In genomic region chr5:89061097-89061496, GRCm38 (mm10) we compare ENCODE assay signal across 25 mouse cellular contexts.
DNase-seq lines count a peak whose midpoint lies in the region; ATAC-seq and TF ChIP-seq lines count a peak whose summit lies in the region.
"Had no signal": no experiment of that assay in that cellular context is flagged by ENCODE, and none has a peak within 500 bp of the region (broad histone marks: within the 10 kb centered on the region; RNA-seq: fewer than 3 reads in every experiment).

No protein-coding gene starts in this region.

- peaks cover 10% of the 10 kb centered on the region for H3K4me1 ChIP-seq in heart, embryonic 12.5 days (replicated peaks)
- peaks cover 2 to 7% of the 10 kb centered on the region in 2 experiments; a peak in 3 of 4 replicates for H3K4me1 ChIP-seq in heart, embryonic 14.5 days (ENCODE audit: control insufficient read depth in 2 of 2, insufficient read depth in 2 of 2, low read length in 2 of 2)
- H3K4me1 ChIP-seq in midbrain, postnatal 0 days (ENCODE audit: insufficient read depth, low read length) = no peaks in the 10 kb centered on the region
- H3K4me1 ChIP-seq in midbrain, embryonic 10.5 days = no peaks in the 10 kb centered on the region
- no peaks in the 10 kb centered on the region for H3K4me1 ChIP-seq in embryonic facial prominence, embryonic 14.5 days (ENCODE audit: control insufficient read depth, insufficient read depth, low read length)
- H3K4me1 ChIP-seq: embryonic facial prominence, embryonic 12.5 days; embryonic facial prominence, embryonic 15.5 days; forebrain, embryonic 10.5 days; forebrain, embryonic 12.5 days had no signal

- H3K4me2 ChIP-seq in heart, embryonic 12.5 days = 0 out of 2 replicates have a peak overlapping the region, but pooled peaks have one; percentile 28
- peak overlapping the region; percentile 30 for H3K4me2 ChIP-seq in heart, embryonic 14.5 days (ENCODE audit: low read length)
- H3K4me2 ChIP-seq in midbrain, postnatal 0 days (ENCODE audit: low read depth, low read length, poor library complexity, severe bottlenecking) = no peak overlapping the region
- no peak overlapping the region for H3K4me2 ChIP-seq in embryonic facial prominence, embryonic 14.5 days (ENCODE audit: low read depth, low read length)
- H3K4me2 ChIP-seq: embryonic facial prominence, embryonic 12.5 days; embryonic facial prominence, embryonic 15.5 days; forebrain, embryonic 12.5 days had no signal

- intact Hi-C loops in heart, postnatal 10 days (cut with DNase I) = no loop called here

- ATAC-seq in heart, embryonic 12.5 days (ENCODE audit: insufficient number of reproducible peaks, low FRiP score) = no peak
- ATAC-seq in heart, embryonic 14.5 days (ENCODE audit: insufficient number of reproducible peaks, insufficient read depth, low FRiP score, low read depth) = no peak
- ATAC-seq in midbrain, postnatal 0 days (ENCODE audit: low FRiP score) = peak; percentile 52; the same call in 1 of the 2 replicates
- ATAC-seq in embryonic facial prominence, embryonic 14.5 days (ENCODE audit: low read depth) = peak; percentile 67
- ATAC-seq: forebrain, embryonic 14.5 days; forebrain, embryonic 16.5 days had no signal

- H3K9me3 ChIP-seq in heart, embryonic 12.5 days (replicated peaks) = no peaks in the 10 kb centered on the region
- H3K9me3 ChIP-seq in heart, embryonic 14.5 days (ENCODE audit: control insufficient read depth, low read length) = no peaks in the 10 kb centered on the region
- H3K9me3 ChIP-seq in midbrain, postnatal 0 days (ENCODE audit: low read length) = no peaks in the 10 kb centered on the region
- no peaks in the 10 kb centered on the region for H3K9me3 ChIP-seq in midbrain, embryonic 10.5 days (replicated peaks)
- H3K9me3 ChIP-seq in embryonic facial prominence, embryonic 14.5 days (ENCODE audit: control insufficient read depth, low read length) = no peaks in the 10 kb centered on the region
- H3K9me3 ChIP-seq: embryonic facial prominence, embryonic 12.5 days; embryonic facial prominence, embryonic 15.5 days; forebrain, embryonic 10.5 days; forebrain, embryonic 12.5 days had no signal

- TF ChIP-seq CTCF in midbrain, postnatal 0 days (IDR thresholded peaks at IDR 0.05) = no peak

- no peak overlapping the region for H3K4me3 ChIP-seq in heart, embryonic 12.5 days
- no peak overlapping the region for H3K4me3 ChIP-seq in heart, embryonic 14.5 days (ENCODE audit: control insufficient read depth in 1 of 2, insufficient read depth in 1 of 2, low read depth in 1 of 2, low read length in 2 of 2)
- H3K4me3 ChIP-seq in midbrain, postnatal 0 days (ENCODE audit: low read depth, low read length) = no peak overlapping the region
- no peak overlapping the region for H3K4me3 ChIP-seq in midbrain, embryonic 10.5 days
- H3K4me3 ChIP-seq in embryonic facial prominence, embryonic 14.5 days (ENCODE audit: low read depth, low read length) = no peak overlapping the region
- H3K4me3 ChIP-seq: embryonic facial prominence, embryonic 12.5 days; embryonic facial prominence, embryonic 15.5 days; erythroblast, embryonic 14.5 days; forebrain, embryonic 10.5 days; forebrain, embryonic 12.5 days had no signal

- H3K27ac ChIP-seq in heart, embryonic 12.5 days (ENCODE audit: poor library complexity, severe bottlenecking) = no peak overlapping the region
- no peak overlapping the region for H3K27ac ChIP-seq in heart, embryonic 14.5 days (replicated peaks in 1 of 2; ENCODE audit: control insufficient read depth in 1 of 2, insufficient read depth in 1 of 2, low read depth in 2 of 2, low read length in 2 of 2)
- H3K27ac ChIP-seq in midbrain, postnatal 0 days (ENCODE audit: low read depth, low read length) = no peak overlapping the region
- no peak overlapping the region for H3K27ac ChIP-seq in midbrain, embryonic 10.5 days (replicated peaks)
- H3K27ac ChIP-seq in embryonic facial prominence, embryonic 14.5 days (replicated peaks; ENCODE audit: low read depth, low read length) = no peak overlapping the region
- H3K27ac ChIP-seq: embryonic facial prominence, embryonic 12.5 days; embryonic facial prominence, embryonic 15.5 days; forebrain, embryonic 10.5 days; forebrain, embryonic 12.5 days had no signal

- H3K27me3 ChIP-seq in heart, embryonic 12.5 days (replicated peaks) = no peaks in the 10 kb centered on the region
- H3K27me3 ChIP-seq in heart, embryonic 14.5 days (ENCODE audit: control insufficient read depth, insufficient read depth, low read length) = no peaks in the 10 kb centered on the region
- H3K27me3 ChIP-seq in midbrain, postnatal 0 days (ENCODE audit: insufficient read depth, low read length) = no peaks in the 10 kb centered on the region
- H3K27me3 ChIP-seq in midbrain, embryonic 10.5 days (ENCODE audit: low read depth, poor library complexity, severe bottlenecking) = no peaks in the 10 kb centered on the region
- no peaks in the 10 kb centered on the region for H3K27me3 ChIP-seq in embryonic facial prominence, embryonic 14.5 days (replicated peaks; ENCODE audit: control insufficient read depth, insufficient read depth, low read length)
- H3K27me3 ChIP-seq: embryonic facial prominence, embryonic 12.5 days; embryonic facial prominence, embryonic 15.5 days; forebrain, embryonic 12.5 days had no signal

- WGBS in heart, embryonic 12.5 days = 29% methylated on average over 9 of the region's 9 CpGs
- WGBS in heart, embryonic 14.5 days = 18% methylated on average over 9 of the region's 9 CpGs
- 63% methylated on average over 9 of the region's 9 CpGs for WGBS in midbrain, postnatal 0 days
- WGBS in midbrain, embryonic 10.5 days = 89% methylated on average over 9 of the region's 9 CpGs
- 75% methylated on average over 9 of the region's 9 CpGs for WGBS in embryonic facial prominence, embryonic 14.5 days

- H3K36me3 ChIP-seq in heart, embryonic 12.5 days = no peaks in the 10 kb centered on the region
- H3K36me3 ChIP-seq in heart, embryonic 14.5 days (ENCODE audit: control insufficient read depth, insufficient read depth, low read length) = no peaks in the 10 kb centered on the region
- H3K36me3 ChIP-seq in midbrain, postnatal 0 days (ENCODE audit: insufficient read depth, low read length) = no peaks in the 10 kb centered on the region
- H3K36me3 ChIP-seq in midbrain, embryonic 10.5 days = no peaks in the 10 kb centered on the region
- no peaks in the 10 kb centered on the region for H3K36me3 ChIP-seq in embryonic facial prominence, embryonic 14.5 days (ENCODE audit: control insufficient read depth, insufficient read depth, low read length)
- H3K36me3 ChIP-seq: embryonic facial prominence, embryonic 12.5 days; embryonic facial prominence, embryonic 15.5 days; forebrain, embryonic 10.5 days; forebrain, embryonic 12.5 days had no signal

- DNase-seq in heart, postnatal 10 days = no peak
- DNase-seq in heart, adult 9 months (ENCODE audit: low spot score in 2 of 2) = no peak
- no peak for DNase-seq in midbrain, postnatal 0 days (ENCODE audit: low spot score)
- no peak for DNase-seq in midbrain, embryonic 10.5 days (ENCODE audit: low spot score)
- no peak for DNase-seq in embryonic facial prominence, embryonic 14.5 days (ENCODE audit: low spot score)
- DNase-seq in lung, postnatal 10 days = no peak
- DNase-seq: adrenal gland, adult 2 months; adrenal gland, postnatal 10 days; adrenal gland, postnatal 25 days; cerebellum, adult 11 months; cerebellum, adult 18-20 months; cerebellum, adult 8-10 months; cerebellum, adult 9-11 months; cerebellum, postnatal 14 days; cerebellum, postnatal 36 days; embryo, embryonic 11 days had no signal

- H3K9ac ChIP-seq in heart, embryonic 12.5 days = no peak overlapping the region
- no peak overlapping the region for H3K9ac ChIP-seq in heart, embryonic 14.5 days (ENCODE audit: low read length)
- no peak overlapping the region for H3K9ac ChIP-seq in midbrain, postnatal 0 days (replicated peaks; ENCODE audit: low read length, poor library complexity, severe bottlenecking)
- H3K9ac ChIP-seq in embryonic facial prominence, embryonic 14.5 days (ENCODE audit: low read depth, low read length) = no peak overlapping the region
- H3K9ac ChIP-seq: embryonic facial prominence, embryonic 12.5 days; embryonic facial prominence, embryonic 15.5 days; forebrain, embryonic 12.5 days had no signal

Comparison
In these comparisons a context has a peak if more than half of its experiments do, and no peak if none do; other contexts are left out.
1. ATAC-seq: peak in midbrain, postnatal 0 days (single experiment) and embryonic facial prominence, embryonic 14.5 days (single experiment); none in heart, embryonic 12.5 days (single experiment) and heart, embryonic 14.5 days (single experiment).
2. H3K4me2 ChIP-seq: peak in heart, embryonic 12.5 days (single experiment) and heart, embryonic 14.5 days (single experiment); none in midbrain, postnatal 0 days (single experiment) and embryonic facial prominence, embryonic 14.5 days (single experiment).